Mouse (Mus musculus): ENCODE measurements at regions not wholly inside any gene's neighbourhood (a gene's known extent, or its start where the extent isn't known, plus 50 kb on each side); places are given as distances from the start of the nearest gene placed in this dataset.

DNA sequence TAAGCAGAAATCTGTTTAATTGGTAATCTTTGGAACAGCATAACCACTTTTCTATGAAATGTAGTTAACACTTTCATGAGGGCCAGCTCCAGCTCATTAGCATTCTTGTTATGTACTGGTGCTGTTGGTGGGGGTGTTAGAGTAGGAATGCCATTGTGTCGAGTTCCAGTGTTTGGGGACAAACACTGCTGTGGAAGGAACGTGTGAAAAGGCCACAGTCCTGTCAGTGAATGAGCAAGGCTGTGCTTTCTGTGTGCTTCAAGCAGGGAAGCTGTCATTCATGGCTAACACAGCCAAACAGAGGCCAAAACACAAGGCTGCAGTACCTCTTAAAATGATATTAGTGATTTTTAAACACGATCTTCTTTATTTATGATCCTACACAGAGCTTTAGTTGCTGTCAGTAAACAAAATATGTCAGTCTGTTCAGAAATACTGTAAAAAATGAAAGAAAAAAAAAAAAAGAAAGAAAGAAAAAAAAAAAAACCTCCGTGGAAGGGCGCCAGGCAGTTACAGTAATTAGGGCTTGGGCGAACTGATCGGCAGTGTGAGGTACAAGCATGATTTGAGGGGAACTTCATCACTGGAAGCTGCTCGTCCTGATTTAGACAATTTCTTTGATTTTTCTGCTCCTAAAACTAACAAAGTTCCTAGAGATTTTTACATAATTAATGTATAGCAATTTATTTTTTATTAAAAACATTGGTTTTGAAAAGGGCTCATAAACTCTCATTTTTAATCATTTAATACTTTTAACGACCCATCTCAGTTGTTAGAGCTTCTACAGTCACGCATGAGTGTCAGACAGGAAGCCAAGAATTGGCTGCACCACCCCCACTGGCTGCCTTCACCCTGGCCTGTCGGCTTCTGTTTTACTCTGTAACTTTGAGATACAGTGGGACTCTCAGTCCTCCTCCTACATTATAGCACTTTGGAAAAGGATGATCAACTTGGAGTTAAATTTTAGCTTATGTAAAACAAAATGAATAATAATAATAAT is 80.8 kb upstream of the Dnajc24 start:
- in situ Hi-C loops (cut with MboI; ENCODE audit: low sequenced_read_pairs): loop anchor here (10.0 kb wide), 1 partner anchor 469 kb away; no protein-coding TSS in a partner anchor

DNA sequence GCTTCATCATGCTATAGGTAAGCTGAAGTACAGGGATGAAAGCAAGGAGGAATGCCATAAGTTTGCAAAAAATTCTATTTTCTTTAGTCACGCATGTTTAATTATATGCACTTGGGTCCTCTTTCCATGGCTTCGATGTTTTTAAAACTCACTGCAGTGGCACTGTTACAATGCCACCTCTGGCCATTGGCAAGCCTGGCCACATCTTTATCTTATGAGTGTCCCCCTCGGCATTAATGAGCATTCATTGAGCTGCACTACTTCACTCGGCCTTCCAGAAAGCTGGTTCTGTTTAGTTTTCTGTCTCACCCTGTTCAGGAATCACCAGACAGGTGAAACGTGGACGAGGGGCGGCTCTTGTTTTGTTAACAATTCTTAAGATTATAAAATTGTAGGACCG is 79.7 kb upstream of the Dnajc24 start:
- in situ Hi-C loops (cut with MboI; ENCODE audit: low sequenced_read_pairs): loop anchor here (10.0 kb wide), 1 partner anchor 468 kb away; no protein-coding TSS in a partner anchor

DNA sequence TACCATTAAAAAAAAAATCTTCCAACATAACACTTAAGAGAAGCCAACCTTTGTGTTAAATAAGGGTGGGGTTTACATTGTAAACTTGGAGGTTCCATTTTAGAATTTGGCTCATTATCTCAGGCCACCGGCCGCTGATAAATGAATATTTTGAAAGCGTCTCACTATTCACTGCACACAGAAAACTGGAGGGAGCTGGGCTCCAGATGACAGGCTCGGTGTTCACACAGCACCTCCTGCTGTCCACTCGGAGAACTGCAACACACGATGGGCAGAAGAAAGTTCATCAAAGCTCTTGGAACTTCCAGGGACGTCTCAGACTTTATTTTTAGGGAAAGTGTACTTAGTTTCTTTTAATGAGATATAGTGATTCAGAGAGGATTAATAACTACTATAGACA is 78.6 kb upstream of the Dnajc24 start:
- in situ Hi-C loops (cut with MboI; ENCODE audit: low sequenced_read_pairs): loop anchor here (10.0 kb wide), 1 partner anchor 467 kb away; no protein-coding TSS in a partner anchor

DNA sequence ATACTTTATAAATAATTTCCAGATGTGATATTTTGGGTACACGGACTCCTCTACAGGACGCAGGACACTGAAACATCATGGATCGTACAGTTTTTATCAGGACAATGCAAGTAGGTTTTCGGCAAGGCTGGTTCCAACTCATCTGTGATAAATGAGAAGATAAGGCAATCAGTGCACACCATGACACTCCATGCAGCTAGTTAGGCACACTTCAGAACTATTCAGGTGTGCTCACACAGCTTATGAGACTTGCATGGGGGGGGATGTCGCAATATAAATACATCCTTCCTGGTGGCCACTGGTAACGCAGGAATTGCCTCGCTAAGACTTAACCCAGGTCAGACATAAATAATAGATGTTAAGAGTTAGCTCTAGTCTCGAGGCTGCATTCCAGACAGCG is 77.3 kb upstream of the Dnajc24 start:
- in situ Hi-C loops (cut with MboI; ENCODE audit: low sequenced_read_pairs): loop anchor here (10.0 kb wide), 1 partner anchor 466 kb away; no protein-coding TSS in a partner anchor

DNA sequence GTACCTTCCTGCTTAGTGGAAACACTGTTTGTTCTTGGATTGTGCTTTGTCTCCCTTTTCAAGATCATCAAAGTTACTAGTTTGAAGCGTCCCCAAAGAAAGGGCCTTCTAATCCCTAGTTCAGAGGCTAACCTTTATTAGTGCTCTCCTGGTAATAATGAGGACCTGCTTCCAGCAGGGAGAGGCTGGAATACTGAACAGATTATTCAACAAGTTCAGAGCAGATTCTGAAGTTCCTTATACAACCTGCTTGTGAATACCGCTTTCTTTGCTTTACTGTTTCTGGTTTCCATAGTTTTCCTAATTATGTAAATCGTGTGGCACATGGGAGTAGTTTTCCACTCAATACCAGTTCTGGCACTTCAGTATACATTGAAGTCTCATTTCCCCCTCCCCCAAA is 75.2 kb upstream of the Dnajc24 start:
- in situ Hi-C loops (cut with MboI; ENCODE audit: low sequenced_read_pairs): no loop called here

DNA sequence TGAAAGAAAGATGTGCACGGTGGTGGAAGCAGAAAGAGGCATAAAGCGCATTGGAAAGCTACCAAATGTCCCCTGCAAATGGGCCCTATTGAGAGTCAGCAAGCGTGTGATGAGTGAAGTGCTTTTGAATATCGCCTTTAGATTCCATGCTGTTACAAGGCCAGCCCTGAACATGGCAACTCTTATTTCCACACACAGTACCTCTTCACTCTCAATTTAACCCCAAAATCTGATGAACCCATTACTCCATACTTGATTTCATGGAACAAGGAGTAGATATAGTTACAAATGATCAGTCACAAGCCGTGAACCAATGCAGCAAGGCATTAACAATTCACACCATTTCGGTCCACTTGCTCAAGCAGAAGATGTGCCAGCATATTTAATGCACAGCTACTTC is 71.1 kb upstream of the Dnajc24 start:
- in situ Hi-C loops (cut with MboI; ENCODE audit: low sequenced_read_pairs): no loop called here

DNA sequence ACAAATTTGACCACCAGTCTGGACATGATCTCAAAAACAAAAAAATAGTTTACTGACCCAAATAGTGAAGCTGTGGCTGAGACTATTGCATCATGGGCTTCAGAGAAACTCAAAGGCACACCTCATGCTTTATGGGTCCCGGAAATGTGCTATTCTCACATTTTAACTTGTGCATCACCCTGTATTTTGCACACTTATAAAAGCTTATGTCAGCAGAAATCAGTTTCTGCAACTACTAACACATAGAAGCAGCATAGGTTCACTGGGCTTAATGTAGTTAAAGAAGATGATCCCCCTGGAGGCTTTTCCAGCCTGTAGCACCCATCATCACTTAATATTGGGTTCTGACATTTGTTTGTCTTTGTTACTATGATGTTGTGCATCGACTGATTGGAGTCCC is 61.0 kb upstream of the Dnajc24 start:
- in situ Hi-C loops (cut with MboI; ENCODE audit: low sequenced_read_pairs): no loop called here
